Mouse (Mus musculus) C2C12 (cell line): Measurements from ENCODE around the gene Mark2.

Experiments used
- CEBPB ChIP-seq: IDR thresholded peaks from one replicate; pipeline ENCODE4 v1.6.1; 2011; ENCODE audit warnings: low read depth, mild to moderate bottlenecking, control low read depth, moderate library complexity
- CTCF ChIP-seq: IDR thresholded peaks from one replicate; pipeline ENCODE4 v1.5.1; 2011; ENCODE audit not compliant: control insufficient read depth, insufficient read depth, insufficient read length
- FOSL1 ChIP-seq: IDR thresholded peaks from one replicate; pipeline ENCODE4 v1.8.0; 2011; ENCODE audit warnings: mild to moderate bottlenecking, low read length; ENCODE audit not compliant: poor library complexity, insufficient read depth, severe bottlenecking
- MAX ChIP-seq: IDR thresholded peaks from one replicate; pipeline ENCODE4 v1.6.1; 2011; ENCODE audit warnings: mild to moderate bottlenecking, control low read depth
- MYOD1 ChIP-seq: IDR thresholded peaks from one replicate; pipeline ENCODE4 v1.6.1; 2011; ENCODE audit warnings: low read depth; ENCODE audit not compliant: control insufficient read depth, insufficient read length
- MYOG ChIP-seq: IDR thresholded peaks from one replicate; pipeline ENCODE4 v1.6.1; 2011; ENCODE audit not compliant: control insufficient read depth, insufficient read length; ENCODE audit errors: extremely low read depth
- USF1 ChIP-seq: IDR thresholded peaks from one replicate; pipeline ENCODE4 v1.6.1; 2011; ENCODE audit warnings: low read depth, mild to moderate bottlenecking, control low read depth, moderate library complexity

DNA sequence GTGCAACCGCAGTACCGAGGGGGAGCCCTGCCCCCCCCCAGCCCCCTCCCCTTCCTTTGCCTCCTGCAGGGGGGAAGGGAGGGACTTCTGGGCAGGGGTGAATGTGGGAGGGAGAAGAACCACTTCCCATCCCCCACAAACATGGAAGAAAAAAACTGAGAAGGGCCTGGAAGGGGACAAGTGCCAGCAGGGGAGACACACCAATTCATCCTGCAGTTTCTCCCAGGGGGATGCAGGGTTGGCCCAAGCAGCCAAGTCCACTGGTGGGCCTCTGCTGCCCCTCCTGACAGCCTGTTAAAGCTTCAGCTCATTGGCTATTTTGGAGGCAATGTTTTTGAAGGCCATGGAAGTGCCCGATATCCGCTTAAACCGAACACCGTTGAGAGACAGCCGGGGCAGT lies 64.9 kb downstream of the Mark2 start:
- TF ChIP-seq CTCF = no peak
- TF ChIP-seq FOSL1 = no peak
- TF ChIP-seq MAX = no peak
- no peak for TF ChIP-seq MYOD1
- TF ChIP-seq USF1 = no peak
- no peak for TF ChIP-seq MYOG
- TF ChIP-seq CEBPB = no peak
